Mouse (Mus musculus) forebrain, embryonic 14.5 days (tissue): ENCODE results near the gene Tubb2a. TPM values are rescaled to one million over a fixed set of nuclear protein-coding genes. Genes with fewer than 3 reads are reported as not detected.
A peak's percentile ranks its signal among the peaks of the same experiment; 100 is the strongest.
"Not testable (repeated sequence)": the region's sequence is repeated elsewhere in the genome, so short reads cannot be mapped to it uniquely, and the experiment has no call there.

Source experiments
- ATAC-seq: fragments of 200-750 bp; cut with Nextera tagmentation; 2 replicates; pipeline ENCODE4 v1.8.0; 2017; ENCODE audit warnings: mild to moderate bottlenecking, moderate library complexity
- DNase-seq: peaks from one replicate; pipeline ENCODE4 v3.0.0-alpha.2; 2015; ENCODE audit warnings: low spot score
- H3K27ac ChIP-seq: fragments of 300-500 bp; sonication (generic); 2 replicates; pipeline ENCODE4 v1.5.1; 2014; ENCODE audit warnings: low read depth, mild to moderate bottlenecking, control low read depth, low read length, moderate library complexity
- H3K27me3 ChIP-seq: fragments of 300-500 bp; sonication (generic); replicated peaks from 2 replicates; pipeline ENCODE4 v1.6.1; 2014; ENCODE audit warnings: low read length, control low read depth, mixed read lengths; ENCODE audit not compliant: control insufficient read depth, insufficient read depth
- H3K36me3 ChIP-seq: fragments of 300-500 bp; sonication (generic); 2 replicates; pipeline ENCODE4 v1.6.1; 2014; ENCODE audit warnings: low read length, control low read depth; ENCODE audit not compliant: control insufficient read depth, insufficient read depth
- H3K4me1 ChIP-seq: fragments of 300-500 bp; sonication (generic); 2 replicates; pipeline ENCODE4 v1.6.1; 2014; ENCODE audit warnings: antibody characterized with exemption, low read length, control low read depth; ENCODE audit not compliant: control insufficient read depth, insufficient read depth
- H3K4me2 ChIP-seq: fragments of 300-500 bp; sonication (generic); 2 replicates; pipeline ENCODE4 v1.6.1; 2014; ENCODE audit warnings: mild to moderate bottlenecking, control low read depth, low read length
- H3K4me3 ChIP-seq: fragments of 300-500 bp; sonication (generic); 2 replicates; pipeline ENCODE4 v1.5.1; 2014; ENCODE audit warnings: low read depth, low read length, control low read depth
- H3K9ac ChIP-seq: fragments of 300-500 bp; sonication (generic); 2 replicates; pipeline ENCODE4 v1.6.1; 2014; ENCODE audit warnings: mild to moderate bottlenecking, low read length, control low read depth, moderate library complexity
- H3K9me3 ChIP-seq: fragments of 300-500 bp; sonication (generic); replicated peaks from 2 replicates; pipeline ENCODE4 v1.6.1; 2016; ENCODE audit warnings: low read length, control low read depth, mixed read lengths; ENCODE audit not compliant: control insufficient read depth
- WGBS: fragments of 180-500 bp; shearing (Covaris S2); extraction: QIAGEN DNeasy Blood & Tissue Kit; methylation state at CpG from one replicate; pipeline ENCODE4 v1.1.7; 2014; 5-methylcytosine and 5-hydroxymethylcytosine counted together
- polyA plus RNA-seq: library from polyadenylated mRNA; unstranded; fragments of >200 nt; fragmentation: Nextera tagmentation; extraction: Ambion mirVana; gene quantifications from 2 replicates; pipeline ENCODE4 v1.2.1, GENCODE M21; 2014

The Tubb2a gene
- polyA plus RNA-seq, 1 experiment from 2014 or later, result 1,376 TPM

GRCm38 (mm10) chr13:34100733-34101132 is 22.9 kb upstream of the Tubb2a start:
- DNase-seq, result no peak

GRCm38 (mm10) chr13:34097086-34097485 is 19.3 kb upstream of the Tubb2a start:
- peak; percentile 39 for DNase-seq

More at GRCm38 (mm10) chr13:34100733-34101132, 22.9 kb upstream of the Tubb2a start:
- 93% methylated on average over 3 of the region's 3 CpGs for WGBS
- Histone ChIP-seq H3K27me3 (no peaks in the 10 kb centered on the region), H3K36me3 (no peaks in the 10 kb centered on the region), H3K4me1 (peaks cover 9% of the 10 kb centered on the region), H3K4me3 (no peak overlapping the region), H3K4me2 (no peak overlapping the region), H3K9ac (no peak overlapping the region), H3K9me3 (no peaks in the 10 kb centered on the region), H3K27ac (no peak overlapping the region)
- ATAC-seq, result no peak

GRCm38 (mm10) chr13:34096455-34096854 is 18.6 kb upstream of the Tubb2a start:
- Histone ChIP-seq H3K4me1 (peaks cover 18% of the 10 kb centered on the region), H3K9ac (no peak overlapping the region), H3K9me3 (no peaks in the 10 kb centered on the region), H3K27ac (peak overlapping the region; percentile 83), H3K27me3 (no peaks in the 10 kb centered on the region), H3K4me3 (no peak overlapping the region), H3K4me2 (peak overlapping the region; percentile 24), H3K36me3 (no peaks in the 10 kb centered on the region)
- WGBS, result 41% methylated on average over 4 of the region's 4 CpGs
- ATAC-seq (peak; percentile 67), DNase-seq (no peak)

More at GRCm38 (mm10) chr13:34097086-34097485, 19.3 kb upstream of the Tubb2a start:
- Histone ChIP-seq H3K4me3 (no peak overlapping the region), H3K4me1 (peaks cover 18% of the 10 kb centered on the region), H3K4me2 (no peak overlapping the region), H3K36me3 (no peaks in the 10 kb centered on the region), H3K9ac (no peak overlapping the region), H3K27me3 (no peaks in the 10 kb centered on the region), H3K27ac (peak overlapping the region; percentile 83), H3K9me3 (no peaks in the 10 kb centered on the region)
- WGBS, result 49% methylated on average over 3 of the region's 3 CpGs
- ATAC-seq, result no peak

GRCm38 (mm10) chr13:34095542-34096435 is 18.0 kb upstream of the Tubb2a start:
- H3K36me3 ChIP-seq, result no peaks in the 10 kb centered on the region
- ATAC-seq (peak; percentile 98), DNase-seq (peak; percentile 96)
- 0 out of 2 replicates have a peak overlapping the region, but pooled peaks have one; percentile 25 for H3K9ac ChIP-seq
- no peaks in the 10 kb centered on the region for H3K9me3 ChIP-seq
- WGBS, result 9% methylated on average over 7 of the region's 7 CpGs
- H3K27ac ChIP-seq, result peak overlapping the region; percentile 83
- no peaks in the 10 kb centered on the region for H3K27me3 ChIP-seq
- H3K4me2 ChIP-seq, result peak overlapping the region; percentile 24
- H3K4me1 ChIP-seq, result peaks cover 18% of the 10 kb centered on the region
- no peak overlapping the region for H3K4me3 ChIP-seq

- H3K27me3 ChIP-seq, result no peaks in the 10 kb centered on the region
- H3K9ac ChIP-seq, result 0 out of 2 replicates have a peak overlapping the region, but pooled peaks have one; percentile 9
- H3K27ac ChIP-seq, result peak overlapping the region; percentile 63
- H3K4me3 ChIP-seq, result no peak overlapping the region
- H3K36me3 ChIP-seq, result no peaks in the 10 kb centered on the region
- peaks cover 13% of the 10 kb centered on the region for H3K4me1 ChIP-seq
- no peak overlapping the region for H3K4me2 ChIP-seq
- WGBS, result 56% methylated on average over 3 of the region's 3 CpGs
- no peaks in the 10 kb centered on the region for H3K9me3 ChIP-seq
- no peak for DNase-seq
- ATAC-seq, result no peak
Measured at GRCm38 (mm10) chr13:34089358-34089757, 11.6 kb upstream of the Tubb2a start.

- H3K4me1 ChIP-seq, result peaks cover 13% of the 10 kb centered on the region
- ATAC-seq (peak; percentile 81), DNase-seq (peak; percentile 57)
- no peak overlapping the region for H3K4me3 ChIP-seq
- no peak overlapping the region for H3K4me2 ChIP-seq
- H3K36me3 ChIP-seq, result no peaks in the 10 kb centered on the region
- WGBS, result 56% methylated on average over 7 of the region's 7 CpGs
- peak overlapping the region; percentile 63 for H3K27ac ChIP-seq
- 0 out of 2 replicates have a peak overlapping the region, but pooled peaks have one; percentile 9 for H3K9ac ChIP-seq
- no peaks in the 10 kb centered on the region for H3K27me3 ChIP-seq
- no peaks in the 10 kb centered on the region for H3K9me3 ChIP-seq
Measured at GRCm38 (mm10) chr13:34088871-34089288, 11.1 kb upstream of the Tubb2a start.

- peaks cover 13% of the 10 kb centered on the region for H3K4me1 ChIP-seq
- H3K27ac ChIP-seq, result peak overlapping the region; percentile 63
- not testable (repeated sequence) for H3K9me3 ChIP-seq, H3K9ac ChIP-seq, H3K4me2 ChIP-seq, DNase-seq, H3K27me3 ChIP-seq, H3K4me3 ChIP-seq, H3K36me3 ChIP-seq
- 63% methylated on average over 5 of the region's 5 CpGs for WGBS
- peak; percentile 54 for ATAC-seq
Measured at GRCm38 (mm10) chr13:34088201-34088649, 10.4 kb upstream of the Tubb2a start.

GRCm38 (mm10) chr13:34087052-34087812 is 9.4 kb upstream of the Tubb2a start:
- Histone ChIP-seq H3K27me3 (no peaks in the 10 kb centered on the region), H3K4me1 (peaks cover 13% of the 10 kb centered on the region), H3K27ac (peak overlapping the region; percentile 63), H3K4me3 (no peak overlapping the region), H3K4me2 (no peak overlapping the region), H3K9me3 (no peaks in the 10 kb centered on the region), H3K9ac (no peak overlapping the region), H3K36me3 (no peaks in the 10 kb centered on the region)
- ATAC-seq (peak; percentile 52; the same call in 1 of the 2 replicates), DNase-seq (peak; percentile 66)
- WGBS, result 57% methylated on average over 7 of the region's 7 CpGs
